Mouse (Mus musculus) liver, embryonic 11.5 days (tissue): ENCODE measurements at regions not wholly inside any gene's neighbourhood (a gene's known extent, or its start where the extent isn't known, plus 50 kb on each side); places are given as distances from the start of the nearest gene placed in this dataset.

Source experiments
- ATAC-seq: fragments of 200-750 bp; cut with Nextera tagmentation; replicated peaks from 2 replicates; pipeline ENCODE4 v1.8.0; 2017; ENCODE audit warnings: moderate number of reproducible peaks, mild to moderate bottlenecking, moderate TSS enrichment, moderate library complexity; ENCODE audit not compliant: low FRiP score
- DNase-seq: peaks from one replicate; pipeline ENCODE4 v3.0.0-alpha.2; 2017; ENCODE audit warnings: low spot score
- H3K27ac ChIP-seq: fragments of 300-500 bp; sonication (generic); 2 replicates; pipeline ENCODE4 v1.5.1; 2014; ENCODE audit warnings: mild to moderate bottlenecking, low read depth, low read length, control low read depth
- H3K27me3 ChIP-seq: fragments of 300-500 bp; sonication (generic); replicated peaks from 2 replicates; pipeline ENCODE4 v1.6.1; 2014; ENCODE audit warnings: low read length, mixed read lengths; ENCODE audit not compliant: control insufficient read depth, insufficient read depth
- H3K36me3 ChIP-seq: fragments of 300-500 bp; sonication (generic); 2 replicates; pipeline ENCODE4 v1.6.1; 2014; ENCODE audit warnings: mild to moderate bottlenecking, low read length, moderate library complexity, mixed read lengths; ENCODE audit not compliant: control insufficient read depth, insufficient read depth
- H3K4me1 ChIP-seq: fragments of 300-500 bp; sonication (generic); replicated peaks from 2 replicates; pipeline ENCODE4 v1.6.1; 2014; ENCODE audit warnings: low read length, mixed read lengths; ENCODE audit not compliant: control insufficient read depth, insufficient read depth
- H3K4me2 ChIP-seq: fragments of 300-500 bp; sonication (generic); 2 replicates; pipeline ENCODE4 v1.6.1; 2014; ENCODE audit warnings: mild to moderate bottlenecking, control low read depth, moderate library complexity
- H3K4me3 ChIP-seq: fragments of 300-500 bp; sonication (generic); 2 replicates; pipeline ENCODE4 v1.5.1; 2014; ENCODE audit warnings: low read depth, low read length, control low read depth
- H3K9ac ChIP-seq: fragments of 300-500 bp; sonication (generic); 2 replicates; pipeline ENCODE4 v1.6.1; 2014; ENCODE audit warnings: low read depth, low read length, control low read depth
- H3K9me3 ChIP-seq: fragments of 300-500 bp; sonication (generic); 2 replicates; pipeline ENCODE4 v1.6.1; 2016; ENCODE audit warnings: low read length, inconsistent platforms, mixed read lengths; ENCODE audit not compliant: control insufficient read depth
- WGBS: fragments of 180-500 bp; shearing (Covaris S2); extraction: QIAGEN DNeasy Blood & Tissue Kit; methylation state at CpG from one replicate; pipeline ENCODE4 v1.1.7; 2014; 5-methylcytosine and 5-hydroxymethylcytosine counted together

DNA sequence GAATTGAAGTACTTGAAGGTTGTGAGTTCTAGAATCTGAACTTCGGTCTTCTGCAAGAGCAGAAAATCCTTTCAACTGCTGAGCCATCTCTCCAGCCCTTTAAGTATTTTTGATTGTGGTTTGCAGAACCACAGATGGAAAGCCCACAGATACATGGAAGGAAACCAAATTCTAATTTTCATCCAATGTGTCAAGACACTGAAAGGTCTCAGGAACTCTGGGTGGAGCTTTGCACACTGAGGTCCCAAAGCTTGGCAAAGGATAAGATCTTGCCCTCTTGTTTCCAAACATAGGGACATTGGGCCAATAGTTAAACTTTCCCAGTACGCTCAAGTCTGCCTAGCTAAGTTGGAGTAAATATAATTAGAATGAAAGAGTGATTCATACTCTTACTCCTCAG, 102.6 kb upstream of the Ado start:
- ATAC-seq = no peak
- H3K9me3 ChIP-seq = no peaks in the 10 kb centered on the region
- H3K27me3 ChIP-seq = no peaks in the 10 kb centered on the region
- no peak overlapping the region for H3K27ac ChIP-seq
- no peak overlapping the region for H3K4me3 ChIP-seq
- DNase-seq = no peak
- 86% methylated on average over 2 of the region's 2 CpGs for WGBS
- no peak overlapping the region for H3K9ac ChIP-seq
- H3K4me2 ChIP-seq = no peak overlapping the region
- H3K4me1 ChIP-seq = peaks cover 6% of the 10 kb centered on the region; the same call in 1 of the 2 replicates
- no peaks in the 10 kb centered on the region for H3K36me3 ChIP-seq

DNA sequence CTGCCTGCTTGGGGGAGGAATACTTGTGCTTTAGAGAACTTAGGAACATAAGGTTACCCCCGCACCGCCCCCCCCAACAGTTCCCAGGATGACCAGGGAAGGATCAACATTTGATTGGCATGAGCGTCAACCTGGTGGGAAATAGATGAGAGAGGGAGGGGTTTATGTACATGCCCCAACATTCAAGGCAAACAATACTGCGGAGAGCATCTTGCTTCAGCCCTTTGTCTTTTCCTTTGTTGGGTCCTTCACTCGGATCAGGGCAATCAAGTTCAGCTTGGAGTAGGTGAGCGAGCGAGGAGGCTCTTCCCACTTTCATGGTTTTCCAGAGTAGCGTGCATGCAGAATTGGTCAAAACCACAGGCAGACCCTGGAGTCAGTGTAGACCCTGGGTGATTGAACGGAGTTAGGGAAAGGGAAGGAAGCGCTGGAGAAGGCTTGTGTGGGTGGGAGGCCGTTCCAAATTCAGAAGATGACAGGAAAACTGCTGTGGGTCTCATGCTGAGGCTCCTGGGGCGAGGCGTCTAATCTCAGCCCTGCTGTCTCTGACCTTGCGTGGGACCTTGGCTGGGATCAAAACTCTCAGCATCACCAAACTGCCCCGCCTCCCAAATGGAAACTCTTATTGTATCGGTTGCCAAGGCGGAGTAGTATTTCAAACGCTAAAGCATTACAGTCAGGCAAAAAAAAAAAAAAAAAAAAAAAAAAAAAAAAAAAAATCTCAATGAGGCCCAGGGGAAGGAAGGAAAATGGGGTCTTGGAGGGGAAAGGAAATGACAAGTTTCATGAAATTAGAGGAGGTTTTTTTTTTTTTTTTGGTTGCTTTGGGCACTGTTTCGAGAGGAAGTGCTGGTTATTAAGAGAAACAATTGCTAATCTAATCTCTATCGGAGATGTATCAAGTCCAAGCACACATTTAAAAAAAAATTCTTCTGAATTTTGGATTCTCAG, 99.3 kb upstream of the Ado start:
- Histone ChIP-seq H3K4me3 (peak overlapping the region; percentile 36), H3K27me3 (no peaks in the 10 kb centered on the region), H3K4me2 (peak overlapping the region; percentile 63), H3K4me1 (peaks cover 6% of the 10 kb centered on the region), H3K27ac (no peak overlapping the region), H3K9ac (no peak overlapping the region), H3K36me3 (no peaks in the 10 kb centered on the region), H3K9me3 (no peaks in the 10 kb centered on the region)
- DNase-seq = no peak
- ATAC-seq = no peak
- WGBS = 22% methylated on average over 20 of the region's 20 CpGs

GRCm38 (mm10) chr10:67646659-67647559, 98.2 kb upstream of the Ado start:
- peak overlapping the region; percentile 36 for H3K4me3 ChIP-seq
- no peaks in the 10 kb centered on the region for H3K36me3 ChIP-seq
- peak; percentile 75; the same call in 1 of the 2 replicates for ATAC-seq
- H3K27me3 ChIP-seq = no peaks in the 10 kb centered on the region
- H3K4me2 ChIP-seq = peak overlapping the region; percentile 63
- no peak overlapping the region for H3K27ac ChIP-seq
- WGBS = 23% methylated on average over 14 of the region's 14 CpGs
- peaks cover 6% of the 10 kb centered on the region for H3K4me1 ChIP-seq
- peak overlapping the region; percentile 48; the same call in 1 of the 2 replicates for H3K9ac ChIP-seq
- DNase-seq = no peak
- no peaks in the 10 kb centered on the region for H3K9me3 ChIP-seq

DNA sequence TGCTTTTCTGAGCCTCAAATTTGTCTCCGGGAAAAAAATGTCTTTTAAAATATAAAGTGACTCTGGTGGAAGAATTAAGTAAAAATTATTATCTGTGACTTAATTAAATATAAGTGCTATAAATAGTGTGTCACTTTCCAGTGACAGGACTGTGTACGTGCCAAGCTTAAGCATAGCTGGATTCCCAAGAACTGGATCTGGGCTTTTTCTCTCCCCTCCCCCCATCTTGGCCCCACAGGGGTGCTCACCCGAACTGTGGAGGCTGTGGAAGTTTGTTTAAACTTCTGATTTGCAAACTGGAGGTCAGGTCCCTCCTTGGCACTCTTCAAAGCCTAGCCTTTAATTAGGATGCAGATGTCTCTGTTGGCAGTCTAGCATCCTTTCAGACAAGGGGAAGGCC, 97.1 kb upstream of the Ado start:
- DNase-seq (no peak), ATAC-seq (no peak)
- Histone ChIP-seq H3K36me3 (no peaks in the 10 kb centered on the region), H3K9me3 (no peaks in the 10 kb centered on the region), H3K9ac (no peak overlapping the region), H3K4me3 (no peak overlapping the region), H3K27me3 (no peaks in the 10 kb centered on the region), H3K27ac (no peak overlapping the region), H3K4me1 (peaks cover 6% of the 10 kb centered on the region), H3K4me2 (no peak overlapping the region)
- 56% methylated on average over 3 of the region's 3 CpGs for WGBS

- H3K4me3 ChIP-seq = no peak overlapping the region
- no peak overlapping the region for H3K4me2 ChIP-seq
- H3K36me3 ChIP-seq = no peaks in the 10 kb centered on the region
- H3K4me1 ChIP-seq = peaks cover 6% of the 10 kb centered on the region
- no peaks in the 10 kb centered on the region for H3K27me3 ChIP-seq
- no peak overlapping the region for H3K9ac ChIP-seq
- H3K9me3 ChIP-seq = no peaks in the 10 kb centered on the region
- H3K27ac ChIP-seq = no peak overlapping the region
- DNase-seq (no peak), ATAC-seq (no peak)
- 16% methylated on average over 1 of the region's 1 CpGs for WGBS
Observed at GRCm38 (mm10) chr10:67644280-67644679, 95.5 kb upstream of the Ado start.

- 26% methylated on average over 7 of the region's 7 CpGs for WGBS
- no peak overlapping the region for H3K4me3 ChIP-seq
- H3K4me2 ChIP-seq = no peak overlapping the region
- no peak overlapping the region for H3K9ac ChIP-seq
- DNase-seq (no peak), ATAC-seq (no peak)
- no peaks in the 10 kb centered on the region for H3K9me3 ChIP-seq
- H3K36me3 ChIP-seq = no peaks in the 10 kb centered on the region
- H3K27me3 ChIP-seq = no peaks in the 10 kb centered on the region
- no peak overlapping the region for H3K27ac ChIP-seq
- peaks cover 6% of the 10 kb centered on the region for H3K4me1 ChIP-seq
Observed at GRCm38 (mm10) chr10:67643685-67644084, 94.9 kb upstream of the Ado start.

GRCm38 (mm10) chr10:67637339-67637738, 88.6 kb upstream of the Ado start:
- DNase-seq (no peak), ATAC-seq (no peak)
- no peaks in the 10 kb centered on the region for H3K9me3 ChIP-seq
- no peak overlapping the region for H3K4me3 ChIP-seq
- 58% methylated on average over 5 of the region's 5 CpGs for WGBS
- no peaks in the 10 kb centered on the region for H3K36me3 ChIP-seq
- no peak overlapping the region for H3K27ac ChIP-seq
- H3K4me1 ChIP-seq = no peaks in the 10 kb centered on the region
- H3K27me3 ChIP-seq = no peaks in the 10 kb centered on the region
- H3K9ac ChIP-seq = no peak overlapping the region
- no peak overlapping the region for H3K4me2 ChIP-seq

DNA sequence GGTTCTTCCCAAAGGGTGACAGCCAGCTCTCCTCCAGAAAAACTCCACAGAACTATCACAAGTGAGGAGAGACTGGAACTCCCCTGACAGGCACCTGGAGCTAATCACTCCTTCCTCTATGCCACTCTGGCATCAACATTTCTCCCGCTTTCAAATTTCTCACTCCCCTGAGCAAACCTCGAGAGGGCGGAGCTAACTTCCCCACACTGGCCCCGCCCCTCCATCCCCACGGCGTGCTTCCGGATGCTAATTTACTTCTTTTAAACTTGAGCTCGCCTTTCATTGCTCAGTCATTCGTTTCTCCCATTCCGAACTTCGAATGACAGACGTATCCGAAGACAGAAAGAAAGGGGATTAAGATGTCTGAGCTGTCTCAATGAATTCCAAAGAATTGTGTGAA, 87.8 kb upstream of the Ado start:
- H3K27ac ChIP-seq = no peak overlapping the region
- 4% methylated on average over 13 of the region's 13 CpGs for WGBS
- H3K27me3 ChIP-seq = no peaks in the 10 kb centered on the region
- no peaks in the 10 kb centered on the region for H3K4me1 ChIP-seq
- no peak overlapping the region for H3K9ac ChIP-seq
- no peaks in the 10 kb centered on the region for H3K36me3 ChIP-seq
- ATAC-seq (no peak), DNase-seq (peak; percentile 42)
- H3K4me3 ChIP-seq = 0 out of 2 replicates have a peak overlapping the region, but pooled peaks have one; percentile 10
- peak overlapping the region; percentile 55 for H3K4me2 ChIP-seq
- H3K9me3 ChIP-seq = no peaks in the 10 kb centered on the region
